Mouse (Mus musculus): ENCODE data around the gene Ifi202b. TPM values are rescaled to one million over a fixed set of nuclear protein-coding genes. Genes with fewer than 3 reads are reported as not detected.

Gene Ifi202b
- polyA plus RNA-seq (2017; shearing (Covaris generic)), result not detected

DNA sequence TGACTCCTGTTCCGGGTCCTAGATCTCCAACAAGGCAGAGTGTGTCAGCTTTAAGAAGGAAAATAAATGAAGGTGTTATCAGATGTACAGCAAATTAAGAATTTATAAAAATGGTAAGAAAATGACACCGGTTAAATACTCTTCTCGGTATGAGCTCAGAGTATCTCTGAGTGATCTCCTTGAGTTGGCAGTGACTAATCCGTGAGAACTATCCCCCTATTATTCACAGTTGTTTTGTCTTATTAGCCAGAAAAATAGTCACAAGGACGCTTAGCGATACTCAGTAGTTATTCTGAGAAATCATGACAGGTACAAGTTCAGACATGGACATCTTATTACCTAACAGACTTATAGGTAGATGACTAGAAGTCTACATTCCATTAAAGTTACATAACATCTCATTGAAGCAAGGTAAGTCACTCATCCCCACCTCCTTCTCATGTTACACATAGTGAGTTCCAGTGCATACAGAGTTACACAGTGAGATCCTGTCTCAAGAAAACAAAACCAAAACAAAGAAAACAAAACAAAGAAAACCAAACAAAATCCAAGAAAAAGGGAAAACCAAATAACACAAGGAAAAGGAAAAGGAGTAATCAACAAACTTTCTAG is at the start of gene Ifi202b:
Gene Ifi202b, minus strand, starts transcription at position 51 of the 612 bp plus-strand sequence.

DNA sequence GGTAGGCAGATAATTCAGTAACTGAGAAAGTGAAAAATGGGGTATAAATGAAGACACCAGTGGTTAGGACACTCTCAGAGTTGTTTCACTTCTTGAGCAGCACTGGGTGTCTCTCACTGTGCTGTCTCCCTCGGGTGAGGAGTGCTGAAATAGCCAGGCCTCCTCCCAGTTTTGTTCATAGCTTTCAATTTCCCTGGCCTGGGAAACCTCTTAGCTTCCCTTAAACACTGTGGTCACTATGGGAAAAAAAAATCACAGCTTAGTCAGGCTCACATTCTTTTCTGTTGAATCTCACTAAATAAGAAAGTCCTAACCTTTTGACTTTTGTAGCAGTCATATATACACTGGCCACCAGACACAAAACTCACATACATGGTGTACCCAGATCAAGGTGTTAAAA is 49.2 kb upstream of the Ifi202b start, which contains the start of gene Ifi205:
Gene Ifi205, minus strand, starts transcription at position 113 of the 400 bp plus-strand sequence.

DNA sequence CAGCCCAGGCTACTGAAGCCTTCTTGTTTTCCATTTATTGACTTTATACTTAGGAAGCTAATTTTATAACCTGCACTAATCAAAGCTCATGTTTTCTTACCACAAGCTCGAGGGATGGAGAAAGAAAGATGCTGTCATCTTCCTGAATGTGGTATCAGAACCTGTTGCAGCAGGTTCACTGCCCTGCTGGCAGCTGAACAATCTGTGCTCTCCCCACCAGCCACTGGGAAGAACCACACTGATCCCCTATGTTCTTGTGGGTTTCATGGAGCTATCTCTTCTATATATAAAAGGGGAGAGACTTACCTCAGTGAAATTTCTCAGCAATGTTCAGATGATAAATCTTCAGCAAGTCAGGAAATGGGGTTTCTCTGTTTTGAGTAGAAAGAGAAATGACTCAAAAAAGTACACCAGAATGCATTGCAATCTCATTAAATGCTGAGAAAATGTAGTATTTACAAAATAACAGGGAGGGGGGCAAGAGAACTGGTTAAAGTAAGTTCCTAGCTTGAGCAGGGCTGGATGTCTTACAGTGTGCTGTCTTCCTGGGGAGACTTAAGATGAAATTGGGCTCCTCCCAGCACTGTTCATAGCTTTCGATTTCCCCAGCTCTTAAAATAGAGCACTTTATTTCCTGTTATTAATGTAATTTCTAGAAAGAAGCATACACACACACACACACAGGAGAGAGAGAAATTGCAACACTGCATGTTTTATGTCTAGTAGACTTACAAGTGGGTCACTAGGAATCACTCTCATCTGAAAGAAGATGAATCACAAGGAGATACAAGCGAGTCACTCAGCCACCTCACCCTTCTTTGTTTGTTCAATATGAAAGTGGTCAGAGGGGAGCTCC is 40.4 kb downstream of the Ifi202b start, which contains the start of the genes Mndal and Ifi203:
Gene Mndal, minus strand, starts transcription at position 568 of the 856 bp plus-strand sequence.
Gene Ifi203, minus strand, starts transcription at position 749 of the 856 bp plus-strand sequence.

Other genes starting within 250 kb of the Ifi202b start
- gene Ifi207, start 241.0 kb downstream of the Ifi202b start, polyA plus RNA-seq (2017; shearing (Covaris generic)), result not detected
- 3.5 TPM for gene Ifi204, start 215.8 kb downstream of the Ifi202b start, polyA plus RNA-seq (2017; shearing (Covaris generic))
- 13.8 TPM for gene Ifi211, start 69.7 kb downstream of the Ifi202b start, polyA plus RNA-seq (2017; shearing (Covaris generic))
- gene Mndal, start 40.3 kb downstream of the Ifi202b start, polyA plus RNA-seq (2017; shearing (Covaris generic)), result 468 TPM
- gene Ifi203, start 40.1 kb downstream of the Ifi202b start, polyA plus RNA-seq (2017; shearing (Covaris generic)), result 258 TPM
- 0.16 TPM for gene Ifi205, start 49.1 kb upstream of the Ifi202b start, polyA plus RNA-seq (2017; shearing (Covaris generic))
- gene Olfr433, start 58.0 kb upstream of the Ifi202b start, polyA plus RNA-seq (2017; shearing (Covaris generic)), result not detected
- gene Olfr432, start 66.5 kb upstream of the Ifi202b start, polyA plus RNA-seq (2017; shearing (Covaris generic)), result 0.41 TPM
- not detected for gene Olfr430, start 83.9 kb upstream of the Ifi202b start, polyA plus RNA-seq (2017; shearing (Covaris generic))
- not detected for gene Olfr429, start 101.6 kb upstream of the Ifi202b start, polyA plus RNA-seq (2017; shearing (Covaris generic))
- gene Olfr427, start 114.1 kb upstream of the Ifi202b start, polyA plus RNA-seq (2017; shearing (Covaris generic)), result not detected
- gene Olfr231, start 138.4 kb upstream of the Ifi202b start, polyA plus RNA-seq (2017; shearing (Covaris generic)), result not detected
- not detected for gene Olfr424, start 148.8 kb upstream of the Ifi202b start, polyA plus RNA-seq (2017; shearing (Covaris generic))
- gene Olfr420, start 172.9 kb upstream of the Ifi202b start, polyA plus RNA-seq (2017; shearing (Covaris generic)), result not detected
- 0.05 TPM for gene Spta1, start 190.0 kb upstream of the Ifi202b start, polyA plus RNA-seq (2017; shearing (Covaris generic))

Measured in effector memory CD4-positive, alpha-beta T cell, adult 5 months (primary cell).